In genomic region chr5:120371176-120371819, GRCm38 (mm10) we compare ENCODE assay signal across 9 mouse cellular contexts.
DNase-seq lines count a peak whose midpoint lies in the region; ATAC-seq and TF ChIP-seq lines count a peak whose summit lies in the region.
"Had no signal": no experiment of that assay in that cellular context is flagged by ENCODE, and none has a peak within 500 bp of the region (broad histone marks: within the 10 kb centered on the region; RNA-seq: fewer than 3 reads in every experiment).

No protein-coding gene starts in this region.

- no peak for ATAC-seq in heart, embryonic 13.5 days (ENCODE audit: extremely low read depth, insufficient number of reproducible peaks, low FRiP score, low TSS enrichment)
- peak; percentile 60 for ATAC-seq in hindbrain, embryonic 11.5 days (ENCODE audit: low FRiP score)
- peak; percentile 79 for ATAC-seq in midbrain, embryonic 13.5 days

- 3% methylated on average over 15 of the region's 15 CpGs for WGBS in heart, embryonic 13.5 days
- 9% methylated on average over 15 of the region's 15 CpGs for WGBS in heart, adult 2 months
- WGBS in hindbrain, embryonic 11.5 days, result 5% methylated on average over 15 of the region's 15 CpGs
- WGBS in midbrain, embryonic 13.5 days, result 3% methylated on average over 15 of the region's 15 CpGs
- WGBS in cerebellum, adult 2 months, result 40% methylated on average over 15 of the region's 15 CpGs

- peak overlapping the region; percentile 22; the same call in 1 of the 2 replicates for H3K4me2 ChIP-seq in heart, embryonic 13.5 days
- no peak overlapping the region for H3K4me2 ChIP-seq in hindbrain, embryonic 11.5 days (replicated peaks; ENCODE audit: low read depth, low read length)
- peak overlapping the region; percentile 17 for H3K4me2 ChIP-seq in midbrain, embryonic 13.5 days (replicated peaks)

- no peaks in the 10 kb centered on the region for H3K79me2 ChIP-seq in heart, adult 2 months (replicated peaks; ENCODE audit: control insufficient read depth, insufficient read depth, low read length)

- no peak for TF ChIP-seq EP300 in heart, adult 2 months (IDR thresholded peaks at IDR 0.05; ENCODE audit: insufficient read depth, low read depth, low read length)

- H3K4me3 ChIP-seq in heart, embryonic 13.5 days, result no peak overlapping the region
- H3K4me3 ChIP-seq in heart, adult 2 months, result no peak overlapping the region
- no peak overlapping the region for H3K4me3 ChIP-seq in hindbrain, embryonic 11.5 days (ENCODE audit: low read depth, low read length)
- H3K4me3 ChIP-seq in midbrain, embryonic 13.5 days (replicated peaks), result no peak overlapping the region
- no peak overlapping the region for H3K4me3 ChIP-seq in cerebellum, adult 2 months (replicated peaks; ENCODE audit: insufficient read depth, low read depth, low read length)

- DNase-seq in heart, adult 2 months, result no peak
- DNase-seq in embryo, embryonic 10 days (ENCODE audit: low spot score), result peak; percentile 42
- DNase-seq in hindbrain, embryonic 11.5 days (ENCODE audit: low spot score), result peak; percentile 39
- DNase-seq in layer of hippocampus, adult 11-12 months (ENCODE audit: low spot score), result no peak
- no peak for DNase-seq in cerebellum, adult 2 months
- DNase-seq in B cell, adult 2 months, result no peak

- H3K9ac ChIP-seq in heart, embryonic 13.5 days, result no peak overlapping the region
- H3K9ac ChIP-seq in heart, adult 2 months (ENCODE audit: low read depth, low read length), result no peak overlapping the region
- H3K9ac ChIP-seq in hindbrain, embryonic 11.5 days (ENCODE audit: low read depth, low read length), result no peak overlapping the region
- H3K9ac ChIP-seq in midbrain, embryonic 13.5 days (replicated peaks), result peak overlapping the region; percentile 5; the same call in 1 of the 2 replicates
- H3K9ac ChIP-seq: liver, embryonic 14.5 days had no signal

- H3K27ac ChIP-seq in heart, embryonic 13.5 days (replicated peaks), result no peak overlapping the region
- H3K27ac ChIP-seq in heart, adult 2 months, result no peak overlapping the region
- no peak overlapping the region for H3K27ac ChIP-seq in hindbrain, embryonic 11.5 days (ENCODE audit: low read depth, low read length)
- peak overlapping the region; percentile 78 for H3K27ac ChIP-seq in midbrain, embryonic 13.5 days
- no peak overlapping the region for H3K27ac ChIP-seq in cerebellum, adult 2 months (ENCODE audit: insufficient read depth, low read length)
- H3K27ac ChIP-seq: liver, embryonic 14.5 days had no signal

- no peak for TF ChIP-seq POLR2A in heart, adult 2 months (IDR thresholded peaks at IDR 0.05; ENCODE audit: insufficient read depth, low read depth, low read length)
- TF ChIP-seq POLR2A in cerebellum, adult 2 months (IDR thresholded peaks at IDR 0.05; ENCODE audit: borderline replicate concordance, insufficient read depth, low read length), result no peak

- H3K9me3 ChIP-seq in heart, embryonic 13.5 days, result 0 out of 2 replicates have a peak, but pooled peaks cover 3% of the 10 kb centered on the region
- no peaks in the 10 kb centered on the region for H3K9me3 ChIP-seq in hindbrain, embryonic 11.5 days (ENCODE audit: control insufficient read depth, low read length)
- 0 out of 2 replicates have a peak, but pooled peaks cover 3% of the 10 kb centered on the region for H3K9me3 ChIP-seq in midbrain, embryonic 13.5 days

- no peak for TF ChIP-seq CTCF in heart, adult 2 months (IDR thresholded peaks at IDR 0.05)
- no peak for TF ChIP-seq CTCF in cerebellum, adult 2 months (IDR thresholded peaks at IDR 0.05; ENCODE audit: borderline replicate concordance, insufficient read depth, low read depth, low read length)

- H3K27me3 ChIP-seq in heart, embryonic 13.5 days (replicated peaks), result peaks cover 64% of the 10 kb centered on the region
- no peaks in the 10 kb centered on the region for H3K27me3 ChIP-seq in heart, adult 2 months (ENCODE audit: control insufficient read depth, insufficient read depth, low read length)
- H3K27me3 ChIP-seq in hindbrain, embryonic 11.5 days (ENCODE audit: control insufficient read depth, insufficient read depth, low read length), result no peaks in the 10 kb centered on the region
- H3K27me3 ChIP-seq in midbrain, embryonic 13.5 days, result peaks cover 14% of the 10 kb centered on the region
- no peaks in the 10 kb centered on the region for H3K27me3 ChIP-seq in cerebellum, adult 2 months (ENCODE audit: control insufficient read depth, insufficient read depth, low read length)

- intact Hi-C loops in heart, adult 2 months (cut with DNase I), result no loop called here

- H3K36me3 ChIP-seq in heart, embryonic 13.5 days, result no peaks in the 10 kb centered on the region
- H3K36me3 ChIP-seq in heart, adult 2 months (ENCODE audit: control insufficient read depth, insufficient read depth, low read length), result no peaks in the 10 kb centered on the region
- H3K36me3 ChIP-seq in hindbrain, embryonic 11.5 days (ENCODE audit: control insufficient read depth, insufficient read depth, low read length), result no peaks in the 10 kb centered on the region
- no peaks in the 10 kb centered on the region for H3K36me3 ChIP-seq in midbrain, embryonic 13.5 days

- H3K4me1 ChIP-seq in heart, embryonic 13.5 days, result peaks cover 3% of the 10 kb centered on the region; the same call in 1 of the 2 replicates
- H3K4me1 ChIP-seq in heart, adult 2 months (ENCODE audit: control insufficient read depth, insufficient read depth, low read length), result no peaks in the 10 kb centered on the region
- 0 out of 2 replicates have a peak, but pooled peaks cover 4% of the 10 kb centered on the region for H3K4me1 ChIP-seq in hindbrain, embryonic 11.5 days (replicated peaks; ENCODE audit: control insufficient read depth, insufficient read depth, low read length)
- H3K4me1 ChIP-seq in midbrain, embryonic 13.5 days (replicated peaks), result peaks cover 18% of the 10 kb centered on the region
- peaks cover 8% of the 10 kb centered on the region; the same call in 1 of the 2 replicates for H3K4me1 ChIP-seq in cerebellum, adult 2 months (ENCODE audit: control insufficient read depth, insufficient read depth, low read length)

Comparison
In these comparisons a context has a peak if more than half of its experiments do, and no peak if none do; other contexts are left out.
1. DNase-seq: peak in embryo, embryonic 10 days (single experiment) and hindbrain, embryonic 11.5 days (single experiment); none in heart, adult 2 months (0 of 2), layer of hippocampus, adult 11-12 months (single experiment), cerebellum, adult 2 months (0 of 2) and B cell, adult 2 months (0 of 2).